Mouse (Mus musculus): Measurements from ENCODE around the gene Fam83f.

DNA sequence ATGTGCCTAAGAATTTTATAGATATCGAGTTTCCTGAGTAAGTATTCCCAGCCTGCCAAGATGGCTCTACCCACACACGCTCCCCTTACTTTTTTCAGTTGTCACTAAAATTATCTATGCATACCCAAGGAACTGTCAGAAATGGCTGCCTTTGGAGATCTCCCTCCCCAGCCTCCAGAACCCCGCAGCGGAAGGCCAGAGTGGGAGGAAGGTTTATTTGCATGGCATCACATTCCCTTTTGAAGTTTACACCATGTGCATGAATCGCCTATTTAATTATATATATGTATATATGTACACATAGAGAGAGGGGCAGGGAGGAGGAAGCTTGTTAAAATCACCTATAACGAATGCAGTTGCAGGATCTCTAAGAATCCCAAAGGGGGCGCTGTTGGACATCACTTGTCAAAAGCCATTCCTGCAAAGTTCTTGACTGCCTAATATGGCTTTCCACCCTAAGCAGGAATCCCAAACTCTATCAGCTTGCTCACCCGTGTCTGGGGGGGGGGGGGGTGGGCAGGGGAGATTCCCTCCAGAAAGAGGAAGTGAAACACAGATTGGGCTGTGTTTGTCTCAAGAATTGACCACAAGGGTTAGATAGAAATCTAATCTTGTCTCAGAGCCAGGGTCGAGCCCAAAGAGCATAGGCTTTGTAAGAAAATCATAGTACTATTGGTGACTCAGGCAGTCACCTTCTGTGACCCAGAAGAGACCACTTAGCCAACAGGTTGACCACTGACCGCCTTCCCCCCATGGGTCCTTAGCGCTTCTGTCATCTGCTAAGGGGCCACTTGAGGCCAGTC, 37.1 kb upstream of the Fam83f start:
- TF ChIP-seq CTCF (conservative IDR thresholded peaks at IDR 0.05; ENCODE audit: low read length) (peak; percentile 81), POU5F1 (IDR thresholded peaks at IDR 0.05; ENCODE audit: borderline replicate concordance, low read length) (no peak)
